Mouse (Mus musculus): ENCODE measurements around the gene Coro2a. TPM values are rescaled to one million over a fixed set of nuclear protein-coding genes. Genes with fewer than 3 reads are reported as not detected.
"Not testable (repeated sequence)": the region's sequence is repeated elsewhere in the genome, so short reads cannot be mapped to it uniquely, and the experiment has no call there.

Gene Coro2a
- total and polyA plus RNA-seq, 3 experiments = 0.35 to 6.8 TPM; not detected in 1

DNA sequence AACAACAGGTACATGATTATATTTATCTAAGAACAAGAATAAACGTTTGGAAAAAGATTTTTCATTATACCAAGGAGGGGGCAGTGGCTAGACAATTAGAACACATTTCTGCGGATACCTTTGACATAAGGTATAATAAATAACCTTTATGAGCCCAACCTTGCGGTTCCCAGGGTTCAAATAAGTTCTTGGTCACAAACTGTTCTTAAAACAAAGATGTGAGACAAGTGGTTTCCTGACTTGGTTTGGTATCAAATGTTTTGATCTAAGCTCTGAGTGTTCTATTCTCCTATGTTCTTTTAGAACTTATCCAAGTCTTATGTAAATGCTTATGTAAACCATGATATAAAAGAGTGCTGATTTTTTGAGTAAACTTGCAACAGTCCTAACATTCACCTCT lies 17.5 kb downstream of the Coro2a start:
- H3K27ac ChIP-seq (ENCODE audit: control insufficient read depth, low read depth, low read length); DNase-seq (ENCODE audit: low read depth, low spot score): not testable (repeated sequence)

GRCm38 (mm10) chr4:46584084-46584483 lies 17.9 kb downstream of the Coro2a start:
- not testable (repeated sequence) for H3K9me3 ChIP-seq (replicated peaks; ENCODE audit: insufficient read depth, low read length); H3K27ac ChIP-seq (ENCODE audit: control insufficient read depth, low read depth, low read length); H3K9ac ChIP-seq (ENCODE audit: control insufficient read depth, low read depth, low read length, poor library complexity, severe bottlenecking); DNase-seq (ENCODE audit: low read depth, low spot score); H3K4me3 ChIP-seq (ENCODE audit: control insufficient read depth in 1 of 2, insufficient read depth in 1 of 2, low read depth in 2 of 2, low read length in 2 of 2); H3K27me3 ChIP-seq (ENCODE audit: control insufficient read depth in 1 of 2, insufficient read depth in 2 of 2, low read length in 2 of 2); H3K79me2 ChIP-seq (ENCODE audit: control insufficient read depth, insufficient read depth, low read length, poor library complexity)
- Histone ChIP-seq H3K4me1 (ENCODE audit: control insufficient read depth in 1 of 2, insufficient read depth in 2 of 2, low read length in 2 of 2) (peaks cover 4 to 10% of the 10 kb centered on the region in 2 experiments; a peak in 2 of 4 replicates), H3K36me3 (ENCODE audit: control insufficient read depth in 1 of 2, insufficient read depth in 2 of 2, low read length in 2 of 2) (peaks cover 0 to 13% of the 10 kb centered on the region in 2 experiments; a peak in 2 of 4 replicates)

More for the DNA sequence above, 17.5 kb downstream of the Coro2a start:
- H3K9me3 ChIP-seq (replicated peaks; ENCODE audit: insufficient read depth, low read length); H3K79me2 ChIP-seq (ENCODE audit: control insufficient read depth, insufficient read depth, low read length, poor library complexity); H3K4me3 ChIP-seq (ENCODE audit: control insufficient read depth in 1 of 2, insufficient read depth in 1 of 2, low read depth in 2 of 2, low read length in 2 of 2); H3K27me3 ChIP-seq (ENCODE audit: control insufficient read depth in 1 of 2, insufficient read depth in 2 of 2, low read length in 2 of 2); H3K9ac ChIP-seq (ENCODE audit: control insufficient read depth, low read depth, low read length, poor library complexity, severe bottlenecking): not testable (repeated sequence)
- peaks cover 0 to 14% of the 10 kb centered on the region in 2 experiments; a peak in 2 of 4 replicates for H3K36me3 ChIP-seq (ENCODE audit: control insufficient read depth in 1 of 2, insufficient read depth in 2 of 2, low read length in 2 of 2)
- H3K4me1 ChIP-seq (ENCODE audit: control insufficient read depth in 1 of 2, insufficient read depth in 2 of 2, low read length in 2 of 2) = peaks cover 4 to 15% of the 10 kb centered on the region in 2 experiments; a peak in 3 of 4 replicates

DNA sequence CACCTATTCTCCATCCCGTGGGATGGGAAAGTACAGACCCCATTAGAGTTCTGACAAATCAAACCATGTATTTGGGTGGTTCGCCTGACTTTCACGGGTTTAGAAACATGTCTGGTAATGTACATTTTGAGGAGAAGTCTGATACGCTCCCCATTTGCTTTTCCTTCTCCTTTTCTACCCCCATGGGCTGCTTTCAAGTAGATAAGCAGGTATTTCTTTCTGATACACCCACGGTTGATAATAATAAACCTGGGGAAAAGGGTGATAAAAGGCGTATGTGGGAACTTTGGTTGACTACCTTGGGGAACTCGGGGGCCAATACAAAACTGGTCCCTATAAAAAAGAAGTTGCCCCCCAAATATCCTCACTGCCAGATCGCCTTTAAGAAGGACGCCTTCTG lies 20.0 kb downstream of the Coro2a start:
- Histone ChIP-seq H3K4me3 (ENCODE audit: control insufficient read depth in 1 of 2, insufficient read depth in 1 of 2, low read depth in 2 of 2, low read length in 2 of 2) (peak overlapping the region in 1 of 2 experiments; percentile 62; a peak in 1 of 4 replicates), H3K36me3 (ENCODE audit: control insufficient read depth in 1 of 2, insufficient read depth in 2 of 2, low read length in 2 of 2) (peaks cover 0 to 13% of the 10 kb centered on the region in 2 experiments; a peak in 2 of 4 replicates)
- H3K27me3 ChIP-seq (ENCODE audit: control insufficient read depth in 1 of 2, insufficient read depth in 2 of 2, low read length in 2 of 2); H3K27ac ChIP-seq (ENCODE audit: control insufficient read depth, low read depth, low read length); H3K4me1 ChIP-seq (ENCODE audit: control insufficient read depth in 1 of 2, insufficient read depth in 2 of 2, low read length in 2 of 2); H3K9ac ChIP-seq (ENCODE audit: control insufficient read depth, low read depth, low read length, poor library complexity, severe bottlenecking); H3K9me3 ChIP-seq (replicated peaks; ENCODE audit: insufficient read depth, low read length); H3K79me2 ChIP-seq (ENCODE audit: control insufficient read depth, insufficient read depth, low read length, poor library complexity): not testable (repeated sequence)
- TF ChIP-seq SIN3A (IDR thresholded peaks at IDR 0.05; ENCODE audit: low read length) (0 out of 2 replicates have a peak, but pooled peaks have one; percentile 35), GATA1 (IDR thresholded peaks at IDR 0.05; ENCODE audit: low read depth, low read length) (peak; percentile 88), RCOR1 (IDR thresholded peaks at IDR 0.05; ENCODE audit: low read depth, low read length) (peak; percentile 87), MEF2A (IDR thresholded peaks at IDR 0.05; ENCODE audit: extremely low read depth, insufficient replicate concordance, low read depth, low read length, poor library complexity, severe bottlenecking) (peak; percentile 60; the same call in 1 of the 2 replicates), BHLHE40 (IDR thresholded peaks at IDR 0.05; ENCODE audit: borderline replicate concordance, low read depth, low read length) (peak; percentile 47; the same call in 1 of the 2 replicates), TAL1 (IDR thresholded peaks at IDR 0.05; ENCODE audit: low read length) (peak; percentile 45), EP300 (IDR thresholded peaks at IDR 0.05; ENCODE audit: low read depth in 1 of 2, low read length in 2 of 2) (peak; percentile 56 to 82; a peak in 3 of 4 replicates), TCF12 (IDR thresholded peaks at IDR 0.05; ENCODE audit: low read depth, low read length) (peak; percentile 84), ETS1 (IDR thresholded peaks at IDR 0.05; ENCODE audit: low read depth, low read length) (peak; percentile 71)
- peak; percentile 59 for DNase-seq (ENCODE audit: low read depth, low spot score)

DNA sequence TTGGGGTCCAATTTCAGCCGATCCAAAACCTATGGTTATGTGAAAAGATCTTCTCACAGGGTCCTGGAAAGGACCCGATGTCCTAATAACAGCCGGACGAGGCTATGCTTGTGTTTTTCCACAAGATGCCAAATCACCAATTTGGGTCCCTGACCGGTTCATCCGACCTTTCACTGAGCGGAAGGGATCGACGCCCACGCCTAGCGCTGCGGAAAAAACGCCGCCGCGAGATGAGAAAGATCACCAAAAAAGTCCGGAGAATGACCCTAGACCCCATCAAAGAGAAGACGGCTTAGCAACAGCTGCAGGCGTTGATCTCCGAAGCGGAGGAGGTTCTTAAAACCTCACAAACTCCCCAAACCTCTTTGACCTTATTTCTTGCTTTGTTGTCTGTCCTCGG lies 20.4 kb downstream of the Coro2a start:
- H3K27me3 ChIP-seq (ENCODE audit: control insufficient read depth in 1 of 2, insufficient read depth in 2 of 2, low read length in 2 of 2); H3K79me2 ChIP-seq (ENCODE audit: control insufficient read depth, insufficient read depth, low read length, poor library complexity); H3K9me3 ChIP-seq (replicated peaks; ENCODE audit: insufficient read depth, low read length); DNase-seq (ENCODE audit: low read depth, low spot score): not testable (repeated sequence)
- Histone ChIP-seq H3K4me3 (ENCODE audit: control insufficient read depth in 1 of 2, insufficient read depth in 1 of 2, low read depth in 2 of 2, low read length in 2 of 2) (peak overlapping the region; percentile 62 to 92; a peak in 3 of 4 replicates), H3K27ac (ENCODE audit: control insufficient read depth, low read depth, low read length) (peak overlapping the region; percentile 35; the same call in 1 of the 2 replicates), H3K4me1 (ENCODE audit: control insufficient read depth in 1 of 2, insufficient read depth in 2 of 2, low read length in 2 of 2) (peaks cover 5 to 11% of the 10 kb centered on the region in 2 experiments), H3K36me3 (ENCODE audit: control insufficient read depth in 1 of 2, insufficient read depth in 2 of 2, low read length in 2 of 2) (peaks cover 0 to 14% of the 10 kb centered on the region in 2 experiments; a peak in 2 of 4 replicates), H3K9ac (ENCODE audit: control insufficient read depth, low read depth, low read length, poor library complexity, severe bottlenecking) (peak overlapping the region; percentile 39)
